Mouse (Mus musculus): ENCODE data around the gene Sys1. TPM values are rescaled to one million over a fixed set of nuclear protein-coding genes. Genes with fewer than 3 reads are reported as not detected.
A peak's percentile ranks its signal among the peaks of the same experiment; 100 is the strongest.

The Sys1 gene
- total RNA-seq, 2 experiments from 2014 or later = 40.8 to 41.0 TPM

GRCm38 (mm10) chr2:164460745-164461551, 4.2 kb downstream of the Sys1 start, which contains the start of gene Gm20458:
TSS of gene Gm20458 (plus strand) at chr2:164460967.
- peak; percentile 92 for TF ChIP-seq CTCF (conservative IDR thresholded peaks at IDR 0.05)
- Histone ChIP-seq H3K4me3 (peak within 1 kb of the TSS; percentile 97), H3K27ac (peak within 1 kb of the TSS; percentile 97)

GRCm38 (mm10) chr2:164465161-164465560, 8.4 kb downstream of the Sys1 start:
- TF ChIP-seq CTCF (conservative IDR thresholded peaks at IDR 0.05) = no peak
- Histone ChIP-seq H3K27ac (0 out of 2 replicates have a peak overlapping the region, but pooled peaks have one; percentile 10), H3K4me3 (no peak overlapping the region)
- DNase-seq (ENCODE audit: low spot score in 2 of 2) = no peak

More at GRCm38 (mm10) chr2:164460745-164461551, 4.2 kb downstream of the Sys1 start, which contains the start of gene Gm20458:
- peak; percentile 96 to 99 for DNase-seq (ENCODE audit: low spot score in 2 of 2)

GRCm38 (mm10) chr2:164466787-164467186, 10.0 kb downstream of the Sys1 start:
- Histone ChIP-seq H3K27ac (no peak overlapping the region), H3K4me3 (no peak overlapping the region)
- TF ChIP-seq CTCF (conservative IDR thresholded peaks at IDR 0.05) = no peak
- no peak for DNase-seq (ENCODE audit: low spot score in 2 of 2)

- Histone ChIP-seq H3K4me3 (no peak overlapping the region), H3K27ac (no peak overlapping the region)
- DNase-seq (ENCODE audit: low spot score in 2 of 2) = peak; percentile 53 to 68
- TF ChIP-seq CTCF (conservative IDR thresholded peaks at IDR 0.05) = peak; percentile 88
These were observed 13.5 kb downstream of the Sys1 start for GRCm38 (mm10) chr2:164470254-164470653.

- H3K4me3 ChIP-seq = no peak within 1 kb of the TSS
- TF ChIP-seq CTCF (conservative IDR thresholded peaks at IDR 0.05) = no peak
- DNase-seq (ENCODE audit: low spot score in 2 of 2) = no peak
- H3K27ac ChIP-seq = no peak within 1 kb of the TSS
These were observed 16.9 kb downstream of the Sys1 start, which contains the start of gene Trp53tg5 for GRCm38 (mm10) chr2:164473624-164474023. TSS of gene Trp53tg5 (minus strand) at chr2:164473724.

GRCm38 (mm10) chr2:164485681-164486257, 29.0 kb downstream of the Sys1 start, which contains the start of gene Dbndd2:
TSS of gene Dbndd2 (plus strand) at chr2:164486106.
- peak within 1 kb of the TSS; percentile 99 for H3K27ac ChIP-seq
- DNase-seq (ENCODE audit: low spot score in 2 of 2) = peak in 1 of 2 experiments; percentile 68
- no peak for TF ChIP-seq CTCF (conservative IDR thresholded peaks at IDR 0.05)
- H3K4me3 ChIP-seq = peak within 1 kb of the TSS; percentile 89

- Histone ChIP-seq H3K4me3 (peak overlapping the region; percentile 89), H3K27ac (peak overlapping the region; percentile 99)
- peak in 1 of 2 experiments; percentile 74 for DNase-seq (ENCODE audit: low spot score in 2 of 2)
- TF ChIP-seq CTCF (conservative IDR thresholded peaks at IDR 0.05) = no peak; the same call in 1 of the 2 replicates
These were observed 29.7 kb downstream of the Sys1 start for GRCm38 (mm10) chr2:164486258-164487114.

GRCm38 (mm10) chr2:164487115-164487527, 30.4 kb downstream of the Sys1 start:
- no peak for DNase-seq (ENCODE audit: low spot score in 2 of 2)
- TF ChIP-seq CTCF (conservative IDR thresholded peaks at IDR 0.05) = no peak
- Histone ChIP-seq H3K27ac (peak overlapping the region; percentile 99), H3K4me3 (peak overlapping the region; percentile 89)

GRCm38 (mm10) chr2:164487812-164488211, 31.0 kb downstream of the Sys1 start:
- DNase-seq (ENCODE audit: low spot score in 2 of 2) = peak; percentile 47 to 51
- Histone ChIP-seq H3K27ac (peak overlapping the region; percentile 99), H3K4me3 (peak overlapping the region; percentile 89)
- no peak for TF ChIP-seq CTCF (conservative IDR thresholded peaks at IDR 0.05)

- no peak for DNase-seq (ENCODE audit: low spot score in 2 of 2)
These were observed 37.4 kb downstream of the Sys1 start for GRCm38 (mm10) chr2:164494126-164494525.

GRCm38 (mm10) chr2:164496331-164496730, 39.6 kb downstream of the Sys1 start:
- H3K27ac ChIP-seq = peak overlapping the region; percentile 93; the same call in 1 of the 2 replicates
- TF ChIP-seq CTCF (conservative IDR thresholded peaks at IDR 0.05) = no peak
- H3K4me3 ChIP-seq = no peak overlapping the region
- DNase-seq (ENCODE audit: low spot score in 2 of 2) = no peak

More at GRCm38 (mm10) chr2:164494126-164494525, 37.4 kb downstream of the Sys1 start:
- no peak for TF ChIP-seq CTCF (conservative IDR thresholded peaks at IDR 0.05)
- H3K4me3 ChIP-seq = no peak overlapping the region
- peak overlapping the region; percentile 32; the same call in 1 of the 2 replicates for H3K27ac ChIP-seq

Measured in layer of hippocampus, adult 2 months (tissue).